Mouse (Mus musculus) myocyte (in vitro differentiated cells): ENCODE data around the gene Urm1.
A peak's percentile ranks its signal among the peaks of the same experiment; 100 is the strongest.

Experiments used
- CEBPB ChIP-seq: IDR thresholded peaks from 2 replicates; pipeline ENCODE4 v1.6.1; 2011; ENCODE audit warnings: mild to moderate bottlenecking, moderate library complexity; ENCODE audit not compliant: poor library complexity, insufficient read depth, severe bottlenecking
- MAX ChIP-seq: IDR thresholded peaks from one replicate; pipeline ENCODE4 v1.6.1; 2011; ENCODE audit warnings: low read depth, mild to moderate bottlenecking, control low read depth
- MYOD1 ChIP-seq, 3 experiments: IDR thresholded peaks; one replicate each; pipeline ENCODE4 v1.6.1; 2011; ENCODE audit warnings: control low read depth in 2 of 3, low read depth in 2 of 3, mild to moderate bottlenecking in 2 of 3, moderate library complexity in 1 of 3; ENCODE audit not compliant: insufficient read length in 2 of 3, control insufficient read depth in 1 of 3
- MYOG ChIP-seq, 3 experiments: IDR thresholded peaks; one replicate each; pipeline ENCODE4 v1.6.1; 2011; ENCODE audit warnings: control low read depth in 2 of 3, low read depth in 2 of 3, mild to moderate bottlenecking in 2 of 3; ENCODE audit not compliant: insufficient read length in 2 of 3, control insufficient read depth in 1 of 3, insufficient read depth in 1 of 3
- POLR2A ChIP-seq: IDR thresholded peaks from one replicate; pipeline ENCODE4 v1.6.1; 2011; ENCODE audit warnings: low read depth, mild to moderate bottlenecking, control low read depth, moderate library complexity; ENCODE audit not compliant: insufficient read length
- POLR2AphosphoS2 ChIP-seq: IDR thresholded peaks from one replicate; pipeline ENCODE4 v1.6.1; 2011; ENCODE audit warnings: low read depth, control low read depth; ENCODE audit not compliant: insufficient read length
- REST ChIP-seq: IDR thresholded peaks from one replicate; pipeline ENCODE4 v1.6.1; 2011; ENCODE audit warnings: mild to moderate bottlenecking, control low read depth, moderate library complexity; ENCODE audit not compliant: insufficient read depth, insufficient read length
- TCF12 ChIP-seq: IDR thresholded peaks from one replicate; pipeline ENCODE4 v1.6.1; 2011; ENCODE audit warnings: mild to moderate bottlenecking, control low read depth; ENCODE audit not compliant: poor library complexity, insufficient read depth, severe bottlenecking
- USF1 ChIP-seq: IDR thresholded peaks from one replicate; pipeline ENCODE4 v1.6.1; 2011; ENCODE audit warnings: low read depth, mild to moderate bottlenecking, control low read depth, moderate library complexity

DNA sequence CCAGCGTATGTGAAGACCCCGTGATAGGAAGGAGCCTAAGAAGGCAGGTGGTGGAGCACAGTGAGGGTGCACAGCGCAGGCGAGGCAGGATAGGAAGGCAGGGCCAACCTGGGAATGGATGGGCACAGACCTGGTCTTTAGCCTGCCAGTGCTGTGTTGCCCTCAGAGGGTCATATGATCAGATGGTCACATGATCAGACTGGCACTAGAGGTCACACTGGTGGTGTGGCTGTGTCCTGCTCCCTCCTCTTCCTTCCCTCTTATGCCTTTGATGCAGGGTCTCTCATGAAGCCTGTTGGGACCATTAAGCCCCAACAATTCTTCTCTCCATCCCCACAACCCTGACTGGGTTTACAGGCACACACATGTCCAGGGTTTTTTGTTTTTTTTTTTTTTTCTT, 53.9 kb downstream of the Urm1 start:
- TF ChIP-seq POLR2AphosphoS2 (no peak), MAX (no peak), POLR2A (no peak), USF1 (peak; percentile 42), REST (no peak), CEBPB (no peak), MYOG (IDR thresholded peaks at IDR 0.05; ENCODE audit: control insufficient read depth in 1 of 3, insufficient read depth in 1 of 3, insufficient read length in 2 of 3, low read depth in 2 of 3) (no peak), MYOD1 (IDR thresholded peaks at IDR 0.05; ENCODE audit: control insufficient read depth in 1 of 3, insufficient read length in 2 of 3, low read depth in 2 of 3) (no peak), TCF12 (no peak)
